Mouse (Mus musculus) activated CD4-positive, CD25-positive, alpha-beta regulatory T cell, adult 4 months (primary cell): ENCODE results near the gene Kpna7. TPM values are rescaled to one million over a fixed set of nuclear protein-coding genes. Genes with fewer than 3 reads are reported as not detected.
"Not testable (repeated sequence)": the region's sequence is repeated elsewhere in the genome, so short reads cannot be mapped to it uniquely, and the experiment has no call there.

Experiments
- ATAC-seq: one replicate; pipeline ENCODE4 v1.8.0; 2017
- polyA plus RNA-seq, 2 experiments: library from polyadenylated mRNA; unstranded; fragments of 100-300 nt; shearing (Covaris generic); gene quantifications; one replicate each; pipeline ENCODE4 v1.2.1; 2017

The Kpna7 gene
- polyA plus RNA-seq = not detected

GRCm38 (mm10) chr5:145083632-145084451 is at the start of gene Kpna7, which contains the start of gene Arpc1a:
Gene Kpna7, minus strand, starts transcription at chr5:145084030.
Gene Arpc1a, plus strand, starts transcription at chr5:145083830.
- ATAC-seq = peak; percentile 96

DNA sequence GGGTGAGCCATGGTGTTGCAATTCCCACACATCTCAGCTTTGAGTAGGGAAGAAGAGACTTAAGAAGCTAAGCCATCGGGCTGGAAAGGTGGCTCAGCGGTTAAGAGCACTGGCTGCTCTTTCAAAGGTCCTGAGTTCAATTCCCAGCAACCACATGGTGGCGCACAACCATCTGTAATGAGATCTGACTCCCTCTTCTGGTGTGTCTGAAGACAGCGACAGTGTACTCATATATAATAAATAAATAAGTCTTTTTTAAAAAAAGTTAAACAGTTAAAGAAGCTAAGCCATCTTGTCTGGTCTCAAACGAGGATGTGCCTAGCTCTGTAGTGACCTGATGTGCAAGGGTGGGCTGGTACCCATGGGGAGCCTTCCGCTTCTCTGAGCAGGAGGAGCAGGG is 49.4 kb upstream of the Kpna7 start:
- ATAC-seq = not testable (repeated sequence)

- ATAC-seq = no peak
Measured at GRCm38 (mm10) chr5:145130995-145131394, 47.2 kb upstream of the Kpna7 start.

DNA sequence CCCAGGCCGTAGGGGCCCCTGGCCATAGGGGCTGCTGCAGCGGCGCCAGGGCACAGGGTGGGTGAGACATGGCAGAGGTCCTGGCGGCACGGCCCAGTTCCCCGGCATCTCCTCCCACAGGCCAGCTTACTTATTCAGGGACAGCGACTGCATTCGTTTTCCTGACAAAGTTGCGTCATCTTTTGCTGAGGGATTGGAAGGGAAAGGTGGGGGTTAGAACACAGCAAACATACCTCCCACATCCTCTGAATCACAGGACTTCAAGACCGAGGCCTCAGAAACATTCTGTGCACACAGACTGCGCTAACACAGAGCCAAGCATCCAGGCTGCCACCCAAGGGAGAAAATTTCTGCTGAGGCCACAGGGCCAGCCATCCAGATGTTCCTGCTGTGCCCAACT is 46.4 kb upstream of the Kpna7 start:
- ATAC-seq = no peak

DNA sequence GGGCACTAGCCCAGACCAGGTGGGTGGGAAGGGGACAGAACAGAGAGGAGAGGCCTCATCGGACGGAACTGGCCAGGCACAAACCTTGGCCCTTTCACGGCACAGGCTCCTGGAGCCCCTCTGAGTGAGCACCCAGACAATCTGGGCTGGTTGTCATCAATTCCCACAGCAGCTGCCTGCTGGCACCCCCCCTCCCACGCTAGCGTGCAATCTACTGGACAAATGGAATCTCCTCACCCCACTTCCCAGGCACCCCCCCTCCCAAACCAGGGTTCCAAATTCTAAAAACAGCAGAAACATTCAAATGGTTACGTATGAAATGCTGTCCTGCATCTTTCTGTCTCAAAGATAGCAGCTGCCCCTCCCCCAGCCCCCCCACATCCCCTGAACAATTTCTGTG is 45.9 kb upstream of the Kpna7 start:
- not testable (repeated sequence) for ATAC-seq

DNA sequence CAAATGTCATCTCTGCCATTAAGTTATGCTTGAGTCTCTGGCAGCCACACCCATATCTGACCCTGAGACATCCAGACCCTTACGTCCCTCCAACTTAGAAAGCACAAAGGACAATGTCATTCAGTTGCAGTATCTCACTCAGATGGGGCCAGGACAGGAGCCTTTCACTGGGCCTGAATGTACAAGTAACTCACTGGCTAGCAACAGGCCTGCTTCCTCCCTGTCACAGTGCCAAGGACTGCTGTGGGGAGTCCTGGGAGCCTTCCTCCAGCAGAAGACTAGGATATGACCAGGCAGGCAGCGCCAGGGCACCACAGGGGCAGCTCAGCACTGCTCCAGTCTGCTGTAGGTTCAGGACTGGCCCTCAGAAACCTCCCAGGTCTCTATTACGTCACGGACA is 45.3 kb upstream of the Kpna7 start:
- ATAC-seq = no peak

DNA sequence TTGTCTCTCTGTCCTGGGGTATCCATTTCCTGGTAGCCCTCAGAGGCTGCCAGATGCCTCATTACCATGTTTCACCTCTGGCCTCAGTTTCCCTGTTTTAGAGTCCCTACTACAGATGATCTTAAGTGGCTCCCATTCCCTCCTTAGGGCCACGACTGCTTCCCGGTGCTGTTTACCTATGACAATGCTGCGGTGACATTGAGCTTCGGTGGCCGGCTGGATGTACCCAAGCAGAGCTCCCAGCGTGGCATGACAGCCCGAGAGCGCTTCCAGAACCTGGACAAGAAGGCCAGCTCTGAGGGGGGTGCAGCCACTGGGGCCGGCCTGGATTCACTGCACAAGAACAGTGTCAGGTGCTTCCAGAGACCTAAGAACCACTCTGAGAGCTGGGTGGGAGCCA is 42.8 kb upstream of the Kpna7 start:
- no peak for ATAC-seq

- no peak for ATAC-seq
Measured at GRCm38 (mm10) chr5:145123396-145123795, 39.6 kb upstream of the Kpna7 start.

DNA sequence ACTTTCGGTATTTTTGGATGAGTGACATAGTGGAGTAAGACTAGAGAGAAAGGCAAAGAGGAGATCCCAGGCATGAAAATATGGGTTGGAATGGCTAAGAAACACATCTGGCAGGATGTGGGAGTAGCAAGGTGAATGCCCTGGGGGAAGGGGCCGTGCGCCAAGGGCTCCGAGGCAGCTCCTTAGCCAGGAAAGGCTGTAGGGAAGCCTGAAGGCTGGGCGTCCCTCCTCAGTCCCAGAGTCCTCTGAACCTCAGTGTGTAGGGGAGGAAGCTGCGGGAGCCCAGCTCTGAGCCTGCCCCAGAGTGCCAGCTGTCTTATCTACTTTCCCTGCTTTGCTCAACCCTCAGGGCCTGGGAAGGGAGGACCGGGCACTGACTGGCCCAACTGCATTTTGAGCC is 37.1 kb upstream of the Kpna7 start:
- ATAC-seq = no peak

DNA sequence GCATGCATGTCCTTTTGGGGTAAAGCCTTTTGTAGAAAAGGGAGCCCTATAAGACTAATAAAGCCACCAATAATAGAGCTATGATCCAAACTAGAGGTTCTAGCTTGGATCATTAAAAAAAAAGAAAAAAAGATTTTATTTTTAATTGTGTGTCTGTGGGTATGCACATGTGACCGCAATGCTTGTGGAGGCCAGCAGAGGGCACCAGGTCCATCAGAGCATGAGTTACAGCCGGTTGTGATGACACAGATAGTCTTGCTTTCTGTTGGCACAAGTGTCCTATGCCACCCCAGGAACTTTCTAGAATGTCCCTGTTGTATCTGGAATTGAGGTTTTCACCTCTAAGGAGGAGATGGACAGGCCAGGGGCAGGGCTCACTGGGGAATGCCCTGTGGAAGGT is 35.6 kb upstream of the Kpna7 start:
- no peak for ATAC-seq

DNA sequence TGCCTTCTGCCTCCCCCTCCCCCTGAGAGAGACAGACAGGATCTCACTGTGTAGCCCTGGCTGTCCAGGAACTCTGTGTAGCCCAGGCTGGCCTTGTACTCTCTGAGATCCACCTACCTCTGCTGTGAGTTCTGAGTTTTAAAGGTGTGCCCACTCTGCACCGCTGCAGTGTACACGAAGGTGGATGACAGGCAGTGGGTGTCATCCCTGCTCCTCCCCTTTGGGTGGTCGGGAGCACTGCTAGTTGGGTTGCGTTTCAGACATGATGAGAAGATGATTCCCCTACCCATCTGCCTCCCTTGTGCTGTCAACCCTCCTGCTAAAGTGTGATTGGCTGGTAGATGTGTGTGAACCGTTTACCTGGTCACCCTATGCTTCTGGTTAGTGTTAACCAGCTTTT is 34.6 kb upstream of the Kpna7 start:
- no peak for ATAC-seq

- ATAC-seq = no peak
Measured at GRCm38 (mm10) chr5:145118005-145118404, 34.2 kb upstream of the Kpna7 start.

DNA sequence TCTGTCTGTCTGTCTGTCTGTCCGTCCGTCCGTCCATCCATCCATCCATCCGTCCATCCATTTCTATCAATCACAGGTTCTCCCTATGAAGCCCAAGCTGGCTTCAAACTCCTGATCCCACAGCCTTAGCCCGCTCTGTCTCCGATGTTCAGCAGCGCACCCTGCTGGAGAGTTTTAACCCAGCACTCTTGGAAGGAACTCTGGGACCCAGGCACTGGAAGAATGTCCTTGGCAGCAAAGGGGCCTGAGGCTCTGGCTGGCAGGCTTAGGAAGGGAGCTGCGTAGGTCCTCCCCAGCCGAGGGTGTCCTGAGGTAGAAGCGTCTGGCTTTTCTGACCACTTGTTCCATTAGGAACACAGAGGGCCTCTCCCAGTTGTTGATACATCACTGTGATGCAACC is 33.1 kb upstream of the Kpna7 start:
- no peak for ATAC-seq

- ATAC-seq = peak; percentile 79
Measured at GRCm38 (mm10) chr5:145116316-145116715, 32.5 kb upstream of the Kpna7 start.

GRCm38 (mm10) chr5:145115736-145116135 is 31.9 kb upstream of the Kpna7 start:
- ATAC-seq = no peak

GRCm38 (mm10) chr5:145114606-145115473 is 31.0 kb upstream of the Kpna7 start:
- peak; percentile 50 for ATAC-seq

GRCm38 (mm10) chr5:145114071-145114605 is 30.3 kb upstream of the Kpna7 start, which contains the start of gene Arpc1b:
Gene Arpc1b, plus strand, starts transcription at chr5:145114215.
- ATAC-seq = peak; percentile 10

DNA sequence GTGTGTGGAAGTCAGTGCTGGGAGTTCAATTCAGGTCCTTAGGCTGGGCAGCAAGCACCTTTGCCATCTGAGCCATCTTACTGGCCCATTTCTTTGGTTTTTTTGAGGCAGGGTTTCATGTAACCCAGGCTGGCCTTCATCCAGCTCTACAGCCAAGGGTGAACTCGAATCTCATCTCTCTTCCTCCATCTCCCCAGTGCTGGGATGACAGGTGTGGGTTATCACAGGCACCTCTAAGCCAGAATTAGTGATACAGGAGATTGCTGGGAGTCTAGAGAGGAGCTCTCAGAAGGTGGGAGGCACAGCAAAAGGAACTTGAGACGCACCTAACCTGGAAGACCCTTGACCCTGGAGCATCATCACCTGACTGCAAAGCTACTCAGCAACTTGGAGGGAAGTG is 29.6 kb upstream of the Kpna7 start:
- ATAC-seq = no peak

DNA sequence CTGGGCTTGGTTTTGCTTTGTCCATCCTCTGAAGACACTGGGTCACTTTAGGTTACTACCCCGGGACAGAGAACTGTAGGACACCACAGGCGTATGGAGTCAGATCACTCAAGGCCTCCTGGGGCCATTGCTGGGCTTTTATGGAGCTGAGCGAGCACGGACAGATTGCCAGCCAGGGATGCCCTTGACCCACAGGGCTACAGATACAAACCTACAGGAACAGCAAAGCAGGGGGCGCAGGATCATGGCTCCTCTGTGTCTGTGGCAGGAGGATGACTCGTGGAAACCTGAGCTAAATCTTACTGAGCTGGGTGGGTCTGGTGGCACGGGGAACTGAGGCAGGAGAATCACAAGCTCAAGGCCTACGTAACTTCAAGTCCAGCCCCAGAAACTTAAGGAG is 28.7 kb upstream of the Kpna7 start:
- ATAC-seq = no peak

DNA sequence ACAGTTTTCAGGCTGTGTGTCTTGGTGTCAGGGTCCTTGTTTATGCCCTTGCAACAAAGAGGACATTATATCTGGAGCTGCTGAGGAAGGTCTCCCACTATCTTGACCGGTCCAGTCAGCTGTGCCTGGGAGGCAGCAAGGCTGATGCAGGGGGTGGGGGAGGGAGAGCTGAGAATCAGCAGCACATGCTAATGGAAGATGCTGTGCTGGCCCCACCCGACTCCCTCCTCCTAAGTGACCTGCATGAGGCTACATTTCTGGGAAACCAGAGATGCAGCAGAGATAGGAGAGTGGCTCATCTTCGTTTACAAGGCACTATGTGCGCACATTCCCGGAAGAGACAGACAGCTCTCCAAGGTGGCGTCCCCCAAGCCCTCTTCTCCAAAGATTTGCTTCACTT is 26.6 kb upstream of the Kpna7 start:
- ATAC-seq = no peak

DNA sequence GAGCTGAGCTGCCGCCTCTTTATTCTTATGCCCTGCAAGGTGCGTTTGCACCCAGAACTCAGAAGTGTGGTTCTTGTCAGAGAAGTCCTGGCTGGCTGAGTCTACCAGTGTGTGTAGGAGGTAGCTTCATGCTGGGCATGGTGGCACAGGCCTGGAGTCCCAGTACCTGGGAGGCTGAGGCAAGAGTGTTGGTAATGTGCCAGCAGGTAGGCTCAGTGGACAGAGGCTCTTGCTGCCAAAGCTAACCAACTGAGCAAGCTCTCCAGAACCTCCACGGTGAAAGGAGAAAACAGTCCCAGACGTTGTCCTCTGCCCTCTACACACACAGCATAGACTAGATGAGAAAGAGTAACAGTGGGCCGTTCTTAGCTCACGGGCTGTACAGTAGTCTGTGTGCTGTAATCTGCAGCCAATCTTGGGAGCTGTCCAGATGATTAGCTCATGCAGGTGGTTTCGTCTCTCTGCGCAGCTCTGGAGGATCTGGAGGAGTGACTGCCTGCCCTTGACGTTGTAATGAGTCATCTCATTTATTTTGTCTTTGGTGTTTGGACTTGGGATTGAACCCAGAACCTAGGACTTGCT is 22.0 kb upstream of the Kpna7 start:
- ATAC-seq = no peak

DNA sequence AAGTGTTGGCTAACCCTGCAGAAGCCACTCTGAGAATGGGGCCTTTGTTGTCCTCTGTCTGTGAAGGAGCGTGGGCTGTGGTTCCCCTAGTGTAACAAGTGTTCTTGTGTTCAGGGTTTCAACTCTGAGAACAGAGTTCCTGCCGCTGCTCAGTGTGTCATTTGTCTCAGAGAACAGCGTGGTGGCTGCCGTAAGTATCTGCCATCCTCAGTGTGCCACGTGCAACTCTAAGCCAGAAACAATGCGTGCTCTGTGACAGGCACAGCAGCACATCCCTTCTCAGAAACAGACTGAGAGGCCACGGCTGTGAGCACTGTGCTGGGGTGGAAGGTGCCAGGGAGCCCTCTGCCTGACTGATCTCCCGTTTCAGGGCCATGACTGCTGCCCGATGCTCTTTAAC is 20.5 kb upstream of the Kpna7 start:
- no peak for ATAC-seq

GRCm38 (mm10) chr5:145102706-145103105 is 18.9 kb upstream of the Kpna7 start:
- ATAC-seq = no peak
